ENCODE assay signal across 22 mouse cellular contexts in genomic region chr11:116239797-116240196, GRCm38 (mm10). TPM values are rescaled to one million over a fixed set of nuclear protein-coding genes. Genes with fewer than 3 reads are reported as not detected.
DNase-seq lines count a peak whose midpoint lies in the region; ATAC-seq and TF ChIP-seq lines count a peak whose summit lies in the region.
"Had no signal": no experiment of that assay in that cellular context is flagged by ENCODE, and none has a peak within 500 bp of the region (broad histone marks: within the 10 kb centered on the region; RNA-seq: fewer than 3 reads in every experiment).

No protein-coding gene starts in this region.

- no peak overlapping the region for H3K4me2 ChIP-seq in hindbrain, postnatal 0 days (ENCODE audit: low read depth, low read length)
- no peak overlapping the region for H3K4me2 ChIP-seq in limb, embryonic 11.5 days (ENCODE audit: low read depth, severe bottlenecking)
- H3K4me2 ChIP-seq: limb, embryonic 15.5 days; midbrain, embryonic 15.5 days; stomach, embryonic 15.5 days had no signal

- H3K27me3 ChIP-seq in hindbrain, embryonic 10.5 days (ENCODE audit: insufficient read depth, poor library complexity, severe bottlenecking), result peaks cover 34% of the 10 kb centered on the region
- no peaks in the 10 kb centered on the region for H3K27me3 ChIP-seq in hindbrain, postnatal 0 days (ENCODE audit: insufficient read depth, low read length)
- no peaks in the 10 kb centered on the region for H3K27me3 ChIP-seq in Patski
- peaks cover 16% of the 10 kb centered on the region for H3K27me3 ChIP-seq in limb, embryonic 11.5 days (ENCODE audit: control insufficient read depth, insufficient read depth, low read length)
- H3K27me3 ChIP-seq: stomach, embryonic 15.5 days had no signal

- no peak overlapping the region for H3K9ac ChIP-seq in hindbrain, postnatal 0 days (replicated peaks; ENCODE audit: low read length)
- no peak overlapping the region for H3K9ac ChIP-seq in limb, embryonic 11.5 days (ENCODE audit: low read length)
- H3K9ac ChIP-seq: limb, embryonic 15.5 days; midbrain, embryonic 15.5 days; stomach, embryonic 15.5 days had no signal

- no peak overlapping the region for H3K4me3 ChIP-seq in hindbrain, embryonic 10.5 days
- no peak overlapping the region for H3K4me3 ChIP-seq in hindbrain, postnatal 0 days (ENCODE audit: low read length)
- H3K4me3 ChIP-seq in limb, embryonic 11.5 days (ENCODE audit: low read depth, low read length), result no peak overlapping the region
- H3K4me3 ChIP-seq: limb, embryonic 15.5 days; midbrain, embryonic 15.5 days; stomach, embryonic 15.5 days had no signal

- H3K36me3 ChIP-seq in hindbrain, embryonic 10.5 days, result peaks cover 24% of the 10 kb centered on the region
- H3K36me3 ChIP-seq in hindbrain, postnatal 0 days (ENCODE audit: insufficient read depth, low read length), result peaks cover 11% of the 10 kb centered on the region; the same call in 1 of the 2 replicates
- H3K36me3 ChIP-seq in limb, embryonic 11.5 days (ENCODE audit: control insufficient read depth, insufficient read depth, low read length), result peaks cover 3% of the 10 kb centered on the region; the same call in 1 of the 2 replicates

- in situ Hi-C loops in Patski (cut with MboI; ENCODE audit: low pct_unique_long_range_greater_than_20kb), result no loop called here

- no peak for ATAC-seq in hindbrain, postnatal 0 days
- peak; percentile 42 for ATAC-seq in Patski
- ATAC-seq in limb, embryonic 11.5 days (ENCODE audit: insufficient number of reproducible peaks, low FRiP score, low TSS enrichment, low read depth), result no peak
- ATAC-seq: midbrain, embryonic 15.5 days had no signal

- peak; percentile 46 for DNase-seq in hindbrain, embryonic 10.5 days (ENCODE audit: low spot score)
- DNase-seq in hindbrain, postnatal 0 days (ENCODE audit: low spot score), result no peak
- DNase-seq in kidney, postnatal 4 days, result peak; percentile 47 to 66
- DNase-seq in kidney, adult 8-10 months, result no peak
- no peak for DNase-seq in Patski (ENCODE audit: low read depth, low spot score)
- DNase-seq in limb, embryonic 11.5 days (ENCODE audit: low spot score), result peak; percentile 47
- DNase-seq in urinary bladder, postnatal 25 days (ENCODE audit: low spot score), result no peak
- no peak for DNase-seq in cerebellum, postnatal 10 days
- DNase-seq: adrenal gland, postnatal 36 days; B cell, adult 2 months; cerebellum, adult 2 months; heart, adult 18-20 months; right cerebral cortex, postnatal 14 days; thymus, adult 2 months had no signal

- TF ChIP-seq CTCF in hindbrain, postnatal 0 days (IDR thresholded peaks at IDR 0.05; ENCODE audit: low read depth), result no peak
- TF ChIP-seq CTCF in Patski (IDR thresholded peaks at IDR 0.05), result no peak

- 15% methylated on average over 7 of the region's 7 CpGs for WGBS in hindbrain, embryonic 10.5 days
- WGBS in hindbrain, postnatal 0 days, result 15% methylated on average over 7 of the region's 7 CpGs
- 5% methylated on average over 7 of the region's 7 CpGs for WGBS in limb, embryonic 11.5 days

- CTCF ChIA-PET in Patski (lab: Charles Lee), result interaction anchor here (1.0 to 3.2 kb wide), 3 partner anchors 11 to 64 kb away, joined by 3 to 9 read pairs (median 4); no protein-coding TSS in a partner anchor

- H3K9me3 ChIP-seq in hindbrain, embryonic 10.5 days, result no peaks in the 10 kb centered on the region
- H3K9me3 ChIP-seq in hindbrain, postnatal 0 days (ENCODE audit: low read length), result no peaks in the 10 kb centered on the region
- no peaks in the 10 kb centered on the region for H3K9me3 ChIP-seq in limb, embryonic 11.5 days (ENCODE audit: control insufficient read depth, low read length)
- H3K9me3 ChIP-seq: limb, embryonic 15.5 days; midbrain, embryonic 15.5 days; stomach, embryonic 15.5 days had no signal

- H3K4me1 ChIP-seq in hindbrain, embryonic 10.5 days (replicated peaks), result peaks cover 42% of the 10 kb centered on the region
- H3K4me1 ChIP-seq in hindbrain, postnatal 0 days (ENCODE audit: insufficient read depth, low read length), result no peaks in the 10 kb centered on the region
- peaks cover 21% of the 10 kb centered on the region for H3K4me1 ChIP-seq in limb, embryonic 11.5 days (ENCODE audit: control insufficient read depth, insufficient read depth, low read length)
- H3K4me1 ChIP-seq: stomach, embryonic 15.5 days had no signal

- H3K27ac ChIP-seq in hindbrain, embryonic 10.5 days, result peak overlapping the region; percentile 17
- no peak overlapping the region for H3K27ac ChIP-seq in hindbrain, postnatal 0 days
- no peak overlapping the region for H3K27ac ChIP-seq in limb, embryonic 11.5 days (replicated peaks; ENCODE audit: low read depth, low read length)
- H3K27ac ChIP-seq: limb, embryonic 15.5 days; midbrain, embryonic 15.5 days; stomach, embryonic 15.5 days had no signal

- POLR2A ChIA-PET in Patski (lab: Charles Lee), result interaction anchor here (0.7 to 0.8 kb wide), 2 partner anchors 33 to 208 kb away, joined by 3 read pairs; no protein-coding TSS in a partner anchor

RNA-seq across cellular contexts. Expression of gene Evpl, which starts 1.9 kb away (rescaled TPM):
- polyA plus RNA-seq in hindbrain, embryonic 10.5 days (2016; fragmentation: Nextera tagmentation; extraction: Ambion mirVana), result 0.35 and 0.76 TPM in 2 replicates
- total RNA-seq in hindbrain, postnatal 0 days (2014; rRNA removed), result 2.8 and 2.9 TPM in 2 replicates
- polyA plus RNA-seq in hindbrain, postnatal 0 days (2015; fragmentation: Nextera tagmentation; extraction: Ambion mirVana), result 1.6 TPM in 2 replicates
- 0.05 TPM for polyA plus RNA-seq in Patski (2021)
- 1.1 and 1.2 TPM in 2 replicates for polyA plus RNA-seq in limb, embryonic 11.5 days (2014; fragmentation: Nextera tagmentation; extraction: Ambion mirVana)

RNA-seq across cellular contexts. Expression of gene Srp68, which starts 34.2 kb away (rescaled TPM):
- polyA plus RNA-seq in hindbrain, embryonic 10.5 days (2016; fragmentation: Nextera tagmentation; extraction: Ambion mirVana), result 96.2 and 100 TPM in 2 replicates
- total RNA-seq in hindbrain, postnatal 0 days (2014; rRNA removed), result 18.3 and 22.5 TPM in 2 replicates
- polyA plus RNA-seq in hindbrain, postnatal 0 days (2015; fragmentation: Nextera tagmentation; extraction: Ambion mirVana), result 50.4 and 50.8 TPM in 2 replicates
- polyA plus RNA-seq in Patski (2021), result 90.1 TPM
- polyA plus RNA-seq in limb, embryonic 11.5 days (2014; fragmentation: Nextera tagmentation; extraction: Ambion mirVana), result 88.2 and 96.9 TPM in 2 replicates

RNA-seq across cellular contexts. Expression of gene Galr2, which starts 40.9 kb away (rescaled TPM):
- polyA plus RNA-seq in hindbrain, embryonic 10.5 days (2016; fragmentation: Nextera tagmentation; extraction: Ambion mirVana), result 0.11 and 0.33 TPM in 2 replicates
- total RNA-seq in hindbrain, postnatal 0 days (2014; rRNA removed), result 0.40 TPM in 1 of 2 replicates, not detected in the other
- 0.34 and 0.44 TPM in 2 replicates for polyA plus RNA-seq in hindbrain, postnatal 0 days (2015; fragmentation: Nextera tagmentation; extraction: Ambion mirVana)
- polyA plus RNA-seq in Patski (2021), result 2.2 TPM
- polyA plus RNA-seq in limb, embryonic 11.5 days (2014; fragmentation: Nextera tagmentation; extraction: Ambion mirVana), result 0.12 and 0.17 TPM in 2 replicates
- total RNA-seq: adrenal gland, postnatal 36 days; heart, adult 18-20 months; layer of hippocampus, postnatal 14 days; left cerebral cortex, postnatal 10 days had no signal
- polyA plus RNA-seq: cortical plate, adult 2 months; liver, embryonic 16.5 days; spleen, adult 2 months had no signal

RNA-seq across cellular contexts. Expression of gene Acox1, which starts 41.0 kb away (rescaled TPM):
- polyA plus RNA-seq in hindbrain, embryonic 10.5 days (2016; fragmentation: Nextera tagmentation; extraction: Ambion mirVana), result 21.8 TPM in 2 replicates
- total RNA-seq in hindbrain, postnatal 0 days (2014; rRNA removed), result 109 and 112 TPM in 2 replicates
- 63.4 and 65.0 TPM in 2 replicates for polyA plus RNA-seq in hindbrain, postnatal 0 days (2015; fragmentation: Nextera tagmentation; extraction: Ambion mirVana)
- 67.1 TPM for polyA plus RNA-seq in Patski (2021)
- 19.1 and 19.4 TPM in 2 replicates for polyA plus RNA-seq in limb, embryonic 11.5 days (2014; fragmentation: Nextera tagmentation; extraction: Ambion mirVana)

RNA-seq across cellular contexts. Expression of gene Ten1, which starts 41.1 kb away (rescaled TPM):
- 68.5 and 78.9 TPM in 2 replicates for polyA plus RNA-seq in hindbrain, embryonic 10.5 days (2016; fragmentation: Nextera tagmentation; extraction: Ambion mirVana)
- total RNA-seq in hindbrain, postnatal 0 days (2014; rRNA removed), result 66.6 and 74.8 TPM in 2 replicates
- polyA plus RNA-seq in hindbrain, postnatal 0 days (2015; fragmentation: Nextera tagmentation; extraction: Ambion mirVana), result 101 and 110 TPM in 2 replicates
- polyA plus RNA-seq in Patski (2021), result 53.6 TPM
- 56.7 and 62.5 TPM in 2 replicates for polyA plus RNA-seq in limb, embryonic 11.5 days (2014; fragmentation: Nextera tagmentation; extraction: Ambion mirVana)

Comparison
In these comparisons a context has a peak if more than half of its experiments do, and no peak if none do; other contexts are left out.
1. DNase-seq: peak in hindbrain, embryonic 10.5 days (single experiment), kidney, postnatal 4 days (2 of 2) and limb, embryonic 11.5 days (single experiment); none in hindbrain, postnatal 0 days (single experiment), kidney, adult 8-10 months (0 of 2), Patski (single experiment), urinary bladder, postnatal 25 days (single experiment) and cerebellum, postnatal 10 days (0 of 2).